Mouse (Mus musculus): ENCODE measurements around the gene Tent4a. TPM values are rescaled to one million over a fixed set of nuclear protein-coding genes. Genes with fewer than 3 reads are reported as not detected.

Gene Tent4a
- polyA plus RNA-seq, 1 experiment from 2014 or later, result 10.4 TPM

DNA sequence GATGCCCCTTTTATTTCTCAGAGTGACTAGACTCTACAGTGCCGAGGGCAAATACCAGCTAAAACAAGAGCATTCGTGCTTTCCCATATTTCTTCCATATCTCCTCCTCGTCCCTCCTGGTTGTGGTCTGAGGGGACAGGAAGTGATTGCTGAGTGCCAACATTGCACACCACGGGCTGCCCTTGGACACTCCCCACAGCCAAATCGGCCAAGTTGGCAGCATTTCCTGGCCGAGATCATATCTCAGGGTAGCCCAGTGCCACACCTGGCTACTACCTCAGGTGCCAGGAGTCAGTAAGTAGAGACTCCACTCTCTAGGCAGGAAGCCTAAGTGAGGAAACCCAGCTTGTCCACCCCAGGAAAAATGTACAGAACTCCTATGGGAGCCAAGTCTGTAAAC, 6.8 kb upstream of the Tent4a start:
- H3K4me2 ChIP-seq (ENCODE audit: low read depth, low read length), result no peak overlapping the region
- no peaks in the 10 kb centered on the region for H3K9me3 ChIP-seq (ENCODE audit: control insufficient read depth, low read length)
- no peak overlapping the region for H3K9ac ChIP-seq (replicated peaks; ENCODE audit: low read depth, low read length)
- no peak overlapping the region for H3K27ac ChIP-seq (ENCODE audit: low read depth, low read length)
- no peaks in the 10 kb centered on the region for H3K27me3 ChIP-seq (ENCODE audit: control insufficient read depth, insufficient read depth, low read length)
- no peak for ATAC-seq (ENCODE audit: low read depth)
- WGBS, result 88% methylated on average over 6 of the region's 6 CpGs
- H3K4me1 ChIP-seq (ENCODE audit: control insufficient read depth, insufficient read depth, low read length), result peaks cover 7% of the 10 kb centered on the region; the same call in 1 of the 2 replicates
- no peak overlapping the region for H3K4me3 ChIP-seq (ENCODE audit: low read depth, low read length)
- H3K36me3 ChIP-seq (ENCODE audit: control insufficient read depth, insufficient read depth, low read length), result no peaks in the 10 kb centered on the region

- no peak overlapping the region for H3K27ac ChIP-seq (ENCODE audit: low read depth, low read length)
- no peaks in the 10 kb centered on the region for H3K36me3 ChIP-seq (ENCODE audit: control insufficient read depth, insufficient read depth, low read length)
- no peak overlapping the region for H3K4me3 ChIP-seq (ENCODE audit: low read depth, low read length)
- peaks cover 3% of the 10 kb centered on the region; the same call in 1 of the 2 replicates for H3K4me1 ChIP-seq (ENCODE audit: control insufficient read depth, insufficient read depth, low read length)
- H3K9ac ChIP-seq (replicated peaks; ENCODE audit: low read depth, low read length), result no peak overlapping the region
- WGBS, result 42% methylated on average over 4 of the region's 4 CpGs
- H3K4me2 ChIP-seq (ENCODE audit: low read depth, low read length), result no peak overlapping the region
- H3K9me3 ChIP-seq (ENCODE audit: control insufficient read depth, low read length), result no peaks in the 10 kb centered on the region
- H3K27me3 ChIP-seq (ENCODE audit: control insufficient read depth, insufficient read depth, low read length), result no peaks in the 10 kb centered on the region
- no peak for ATAC-seq (ENCODE audit: low read depth)
These were observed 3.9 kb upstream of the Tent4a start for GRCm38 (mm10) chr13:69538327-69538726.

DNA sequence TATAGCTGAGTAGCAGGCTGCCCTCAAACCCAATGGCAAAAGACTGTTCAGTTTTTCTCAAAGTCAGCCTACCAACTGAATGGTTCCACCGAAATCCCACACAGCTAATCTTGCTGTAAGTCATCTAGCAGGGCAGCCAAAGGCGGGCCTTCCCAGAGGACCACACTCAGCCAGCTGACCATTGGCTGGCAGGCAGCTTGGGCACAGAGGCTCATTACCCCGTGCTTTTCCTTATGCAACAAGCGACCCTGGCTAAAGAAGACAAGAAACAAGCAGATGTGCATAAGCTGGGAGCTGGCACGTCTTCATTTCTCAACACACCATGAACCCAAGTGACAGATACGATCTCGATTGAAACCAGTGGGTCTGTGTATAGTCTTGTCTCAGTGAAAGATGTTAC, 2.9 kb upstream of the Tent4a start:
- H3K9me3 ChIP-seq (ENCODE audit: control insufficient read depth, low read length), result no peaks in the 10 kb centered on the region
- no peak overlapping the region for H3K4me2 ChIP-seq (ENCODE audit: low read depth, low read length)
- whole genome bisulfite sequencing, result 74% methylated on average over 7 of the region's 7 CpGs
- no peak overlapping the region for H3K27ac ChIP-seq (ENCODE audit: low read depth, low read length)
- no peak for ATAC-seq (ENCODE audit: low read depth)
- no peaks in the 10 kb centered on the region for H3K27me3 ChIP-seq (ENCODE audit: control insufficient read depth, insufficient read depth, low read length)
- H3K4me3 ChIP-seq (ENCODE audit: low read depth, low read length), result no peak overlapping the region
- H3K36me3 ChIP-seq (ENCODE audit: control insufficient read depth, insufficient read depth, low read length), result no peaks in the 10 kb centered on the region
- peaks cover 5% of the 10 kb centered on the region; the same call in 1 of the 2 replicates for H3K4me1 ChIP-seq (ENCODE audit: control insufficient read depth, insufficient read depth, low read length)
- no peak overlapping the region for H3K9ac ChIP-seq (replicated peaks; ENCODE audit: low read depth, low read length)

GRCm38 (mm10) chr13:69536021-69536420, 1.6 kb upstream of the Tent4a start:
- no peaks in the 10 kb centered on the region for H3K27me3 ChIP-seq (ENCODE audit: control insufficient read depth, insufficient read depth, low read length)
- H3K9me3 ChIP-seq (ENCODE audit: control insufficient read depth, low read length), result no peaks in the 10 kb centered on the region
- ATAC-seq (ENCODE audit: low read depth), result no peak
- H3K4me3 ChIP-seq (ENCODE audit: low read depth, low read length), result no peak overlapping the region
- 86% methylated on average over 4 of the region's 4 CpGs for WGBS
- H3K36me3 ChIP-seq (ENCODE audit: control insufficient read depth, insufficient read depth, low read length), result no peaks in the 10 kb centered on the region
- peaks cover 18% of the 10 kb centered on the region for H3K4me1 ChIP-seq (ENCODE audit: control insufficient read depth, insufficient read depth, low read length)
- H3K27ac ChIP-seq (ENCODE audit: low read depth, low read length), result no peak overlapping the region
- H3K4me2 ChIP-seq (ENCODE audit: low read depth, low read length), result peak overlapping the region; percentile 92; the same call in 1 of the 2 replicates
- H3K9ac ChIP-seq (replicated peaks; ENCODE audit: low read depth, low read length), result no peak overlapping the region

DNA sequence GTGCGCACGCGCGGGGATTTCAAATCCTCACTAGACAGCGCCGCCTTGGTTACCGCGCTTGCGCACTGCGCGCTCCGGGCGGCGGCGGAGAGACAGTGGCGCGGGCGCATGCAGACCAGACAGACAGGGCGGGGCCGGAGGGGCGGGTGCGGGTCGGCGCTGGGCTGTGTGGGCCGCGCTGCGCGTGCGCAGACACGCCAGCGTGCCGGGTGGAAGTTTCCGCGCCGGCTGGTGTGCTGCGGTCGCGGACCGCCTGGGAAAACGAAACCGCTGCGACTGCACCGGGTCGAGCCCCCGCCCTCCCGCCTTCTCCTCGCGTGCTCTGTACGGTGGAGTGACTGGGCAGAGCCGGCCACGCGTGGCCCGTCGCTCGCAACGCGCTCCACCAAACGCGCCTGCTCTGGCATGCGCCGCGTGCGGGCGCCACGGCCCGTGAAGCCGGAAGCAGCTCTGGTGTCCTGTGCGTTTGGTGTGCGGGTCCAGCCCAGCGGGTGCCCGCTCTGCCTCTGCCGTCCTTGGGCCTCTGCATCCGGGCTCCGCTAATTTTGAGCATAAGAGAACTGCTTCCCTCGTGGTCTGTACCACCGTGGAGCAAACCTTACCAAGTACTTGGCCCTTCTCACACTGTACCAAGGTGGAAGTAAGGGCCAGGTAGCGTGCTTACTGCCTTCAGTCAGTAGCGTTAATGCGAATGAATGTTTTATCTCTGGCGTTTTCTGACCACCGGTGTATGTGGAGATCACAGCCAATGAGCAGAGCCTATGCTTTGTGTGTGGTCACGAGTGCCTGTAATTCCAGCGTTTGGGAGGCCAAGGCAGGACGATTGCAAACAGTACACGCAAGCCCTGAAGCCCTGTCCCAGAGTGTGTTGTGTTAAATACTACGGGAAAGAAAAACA, 486 bp upstream of the Tent4a start:
- under 1% methylated on average over 79 of the region's 86 CpGs for WGBS
- Histone ChIP-seq H3K27ac (ENCODE audit: low read depth, low read length) (peak overlapping the region; percentile 95), H3K4me2 (ENCODE audit: low read depth, low read length) (peak overlapping the region; percentile 92), H3K9me3 (ENCODE audit: control insufficient read depth, low read length) (no peaks in the 10 kb centered on the region), H3K9ac (replicated peaks; ENCODE audit: low read depth, low read length) (peak overlapping the region; percentile 83), H3K4me3 (ENCODE audit: low read depth, low read length) (peak overlapping the region; percentile 85), H3K36me3 (ENCODE audit: control insufficient read depth, insufficient read depth, low read length) (no peaks in the 10 kb centered on the region), H3K4me1 (ENCODE audit: control insufficient read depth, insufficient read depth, low read length) (peaks cover 30% of the 10 kb centered on the region), H3K27me3 (ENCODE audit: control insufficient read depth, insufficient read depth, low read length) (no peaks in the 10 kb centered on the region)
- ATAC-seq (ENCODE audit: low read depth), result peak; percentile 93

DNA sequence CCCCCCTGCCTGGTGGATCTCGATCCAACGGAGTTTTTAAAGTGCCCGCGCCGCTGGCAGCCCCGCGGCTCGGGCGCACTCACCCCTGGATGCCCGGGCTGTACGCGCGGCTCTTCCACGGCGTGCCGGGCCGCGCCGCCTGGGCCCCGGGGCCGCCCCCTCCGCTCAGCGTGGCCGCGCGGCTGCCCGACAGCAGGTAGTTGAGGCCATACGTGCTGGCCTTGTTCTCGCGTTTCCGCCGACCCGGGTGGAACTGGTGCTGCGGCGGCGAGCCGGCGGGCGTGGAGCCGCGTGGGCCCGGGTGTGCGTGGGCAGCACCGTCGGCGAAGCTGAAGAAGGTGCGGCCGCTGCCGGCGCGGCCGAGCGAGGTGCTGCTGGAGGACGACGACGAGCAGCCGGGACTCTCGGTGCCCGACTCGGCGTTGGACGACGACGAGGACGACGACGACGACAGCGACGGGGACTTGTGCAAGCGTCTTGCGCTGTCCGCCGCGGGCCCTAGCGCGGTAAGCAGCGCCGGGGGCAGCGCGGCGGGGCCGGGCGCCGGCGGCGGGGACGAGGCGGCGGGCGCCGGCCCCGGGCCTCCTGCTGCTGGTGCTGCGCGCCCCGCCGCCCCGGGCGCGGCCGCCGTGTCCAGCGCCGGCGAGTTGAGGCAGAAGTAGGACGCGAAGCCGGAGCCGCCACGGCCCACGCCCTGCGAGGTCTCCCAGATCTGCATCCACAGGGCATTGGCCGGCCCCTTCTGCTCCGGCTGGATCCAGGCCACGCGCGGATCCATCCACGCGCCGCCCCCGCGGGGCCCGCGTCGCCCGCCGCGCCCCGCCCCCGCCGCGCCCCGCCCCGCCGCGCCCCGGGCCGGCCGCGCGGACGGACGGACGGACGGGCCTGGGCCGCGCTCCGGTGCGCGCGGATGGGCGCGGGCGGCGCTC, 748 bp downstream of the Tent4a start, which contains the start of gene Nsun2:
Gene Nsun2 (plus strand): TSS at position 342 of the 929 bp plus-strand sequence.
- Histone ChIP-seq H3K36me3 (ENCODE audit: control insufficient read depth, insufficient read depth, low read length) (no peaks in the 10 kb centered on the region), H3K4me1 (ENCODE audit: control insufficient read depth, insufficient read depth, low read length) (peaks cover 30% of the 10 kb centered on the region), H3K27me3 (ENCODE audit: control insufficient read depth, insufficient read depth, low read length) (no peaks in the 10 kb centered on the region), H3K4me2 (ENCODE audit: low read depth, low read length) (peak within 1 kb of the TSS; percentile 94), H3K4me3 (ENCODE audit: low read depth, low read length) (peak within 1 kb of the TSS; percentile 85), H3K9me3 (ENCODE audit: control insufficient read depth, low read length) (no peaks in the 10 kb centered on the region), H3K9ac (replicated peaks; ENCODE audit: low read depth, low read length) (peak within 1 kb of the TSS; percentile 83), H3K27ac (ENCODE audit: low read depth, low read length) (peak within 1 kb of the TSS; percentile 95)
- under 1% methylated on average over 112 of the region's 155 CpGs for WGBS
- peak; percentile 10 for ATAC-seq (ENCODE audit: low read depth)

DNA sequence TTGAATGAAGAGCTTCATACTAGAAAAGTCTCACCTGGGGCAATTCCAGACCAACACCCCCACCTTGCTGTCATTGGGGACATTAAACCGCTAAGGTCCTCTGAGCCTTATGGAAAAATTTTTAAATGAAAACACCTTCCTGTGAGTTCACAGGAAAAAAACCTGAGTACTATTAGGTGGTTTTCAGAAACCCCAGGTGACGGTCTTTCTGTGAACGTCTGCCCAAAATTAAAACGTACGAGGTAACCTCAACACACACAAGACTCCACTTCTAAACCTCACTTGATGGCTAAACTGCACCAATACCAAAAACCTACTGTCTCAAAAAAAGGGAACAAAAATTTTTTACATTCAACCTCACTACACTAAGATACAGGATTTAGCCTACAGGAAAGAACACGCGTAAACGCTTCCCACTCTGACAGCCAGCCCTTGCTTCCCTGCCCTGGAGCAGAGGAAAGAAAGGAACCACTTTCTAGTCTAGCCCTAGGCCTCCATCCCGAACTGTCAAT, 1.5 kb downstream of the Tent4a start:
- Histone ChIP-seq H3K27ac (ENCODE audit: low read depth, low read length) (peak overlapping the region; percentile 95), H3K4me1 (ENCODE audit: control insufficient read depth, insufficient read depth, low read length) (peaks cover 33% of the 10 kb centered on the region), H3K4me2 (ENCODE audit: low read depth, low read length) (peak overlapping the region; percentile 94), H3K9ac (replicated peaks; ENCODE audit: low read depth, low read length) (peak overlapping the region; percentile 83), H3K36me3 (ENCODE audit: control insufficient read depth, insufficient read depth, low read length) (no peaks in the 10 kb centered on the region), H3K4me3 (ENCODE audit: low read depth, low read length) (peak overlapping the region; percentile 85), H3K9me3 (ENCODE audit: control insufficient read depth, low read length) (no peaks in the 10 kb centered on the region), H3K27me3 (ENCODE audit: control insufficient read depth, insufficient read depth, low read length) (no peaks in the 10 kb centered on the region)
- no peak for ATAC-seq (ENCODE audit: low read depth)
- WGBS, result 3% methylated on average over 9 of the region's 9 CpGs

DNA sequence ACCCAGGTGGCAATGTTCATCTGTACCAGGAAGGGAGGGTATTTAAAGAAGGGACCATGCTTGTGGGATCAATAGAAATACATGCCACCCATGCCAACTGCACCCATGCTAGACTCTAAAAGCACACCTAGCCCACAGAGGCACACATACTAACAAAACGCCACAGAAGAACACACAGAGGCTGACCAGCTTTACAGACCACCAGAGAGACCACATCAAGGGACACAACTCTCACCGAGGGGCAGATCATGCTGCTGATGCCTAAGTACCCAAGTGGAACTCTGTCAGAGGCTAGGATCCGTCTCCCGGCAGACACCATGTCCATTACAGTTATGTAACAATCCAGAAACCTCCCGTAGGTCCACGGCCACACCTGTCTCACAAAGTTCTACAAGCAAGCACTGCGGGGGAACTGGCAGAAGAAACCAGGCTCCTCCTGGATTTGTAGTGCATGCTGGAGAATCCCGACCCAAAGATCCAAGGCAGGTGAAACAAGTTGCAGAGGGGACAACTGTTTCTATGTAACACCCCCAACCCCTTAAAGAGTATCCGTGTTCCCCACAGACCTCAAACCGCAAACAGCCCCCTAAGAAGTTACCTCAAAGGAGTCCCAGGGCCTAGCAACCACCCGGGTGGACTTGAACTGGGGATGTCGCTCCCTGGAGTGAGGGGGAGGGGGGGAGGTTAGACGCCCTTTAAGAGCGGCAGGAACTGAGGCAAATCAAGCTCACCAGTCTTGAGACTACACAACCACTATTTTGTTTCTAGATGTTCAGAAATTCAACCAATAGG, 2.1 kb downstream of the Tent4a start:
- no peak for ATAC-seq (ENCODE audit: low read depth)
- WGBS, result 21% methylated on average over 14 of the region's 14 CpGs
- H3K4me1 ChIP-seq (ENCODE audit: control insufficient read depth, insufficient read depth, low read length), result peaks cover 35% of the 10 kb centered on the region

More for the DNA sequence above, 2.1 kb downstream of the Tent4a start:
- no peaks in the 10 kb centered on the region for H3K36me3 ChIP-seq (ENCODE audit: control insufficient read depth, insufficient read depth, low read length)
- no peak overlapping the region for H3K27ac ChIP-seq (ENCODE audit: low read depth, low read length)
- H3K9me3 ChIP-seq (ENCODE audit: control insufficient read depth, low read length), result no peaks in the 10 kb centered on the region
- peak overlapping the region; percentile 94 for H3K4me2 ChIP-seq (ENCODE audit: low read depth, low read length)
- H3K9ac ChIP-seq (replicated peaks; ENCODE audit: low read depth, low read length), result peak overlapping the region; percentile 83
- no peaks in the 10 kb centered on the region for H3K27me3 ChIP-seq (ENCODE audit: control insufficient read depth, insufficient read depth, low read length)
- H3K4me3 ChIP-seq (ENCODE audit: low read depth, low read length), result peak overlapping the region; percentile 85
